Mouse (Mus musculus) forebrain, embryonic 16.5 days (tissue): ENCODE measurements around the gene Duox2. TPM values are rescaled to one million over a fixed set of nuclear protein-coding genes. Genes with fewer than 3 reads are reported as not detected.
A peak's percentile ranks its signal among the peaks of the same experiment; 100 is the strongest.

ENCODE experiments used
- ATAC-seq: fragments of 200-750 bp; cut with Nextera tagmentation; 2 replicates; pipeline ENCODE4 v1.8.0; 2017; ENCODE audit warnings: mild to moderate bottlenecking, moderate library complexity
- H3K27ac ChIP-seq: fragments of 300-500 bp; sonication (generic); 2 replicates; pipeline ENCODE4 v1.5.1; 2014; ENCODE audit warnings: low read length, control low read depth
- H3K27me3 ChIP-seq: fragments of 300-500 bp; sonication (generic); replicated peaks from 2 replicates; pipeline ENCODE4 v1.6.1; 2014; ENCODE audit warnings: low read length; ENCODE audit not compliant: control insufficient read depth, insufficient read depth
- H3K36me3 ChIP-seq: fragments of 300-500 bp; sonication (generic); 2 replicates; pipeline ENCODE4 v1.6.1; 2014; ENCODE audit not compliant: control insufficient read depth, insufficient read depth
- H3K4me1 ChIP-seq: fragments of 300-500 bp; sonication (generic); replicated peaks from 2 replicates; pipeline ENCODE4 v1.6.1; 2014; ENCODE audit warnings: low read length; ENCODE audit not compliant: control insufficient read depth, insufficient read depth
- H3K4me2 ChIP-seq: fragments of 300-500 bp; sonication (generic); 2 replicates; pipeline ENCODE4 v1.6.1; 2014; ENCODE audit warnings: mild to moderate bottlenecking, low read length, control low read depth
- H3K4me3 ChIP-seq: fragments of 300-500 bp; sonication (generic); replicated peaks from 2 replicates; pipeline ENCODE4 v1.5.1; 2014; ENCODE audit warnings: mild to moderate bottlenecking, low read length, control low read depth
- H3K9ac ChIP-seq: fragments of 300-500 bp; sonication (generic); replicated peaks from 2 replicates; pipeline ENCODE4 v1.6.1; 2014; ENCODE audit warnings: low read depth, low read length, control low read depth
- H3K9me3 ChIP-seq: fragments of 300-500 bp; sonication (generic); 2 replicates; pipeline ENCODE4 v1.6.1; 2016; ENCODE audit warnings: low read length; ENCODE audit not compliant: control insufficient read depth
- WGBS: fragments of 180-500 bp; shearing (Covaris S2); extraction: QIAGEN DNeasy Blood & Tissue Kit; methylation state at CpG from one replicate; pipeline ENCODE4 v1.1.7; 2014; 5-methylcytosine and 5-hydroxymethylcytosine counted together
- polyA plus RNA-seq: library from polyadenylated mRNA; unstranded; fragments of >200 nt; fragmentation: Nextera tagmentation; extraction: Ambion mirVana; gene quantifications from 2 replicates; pipeline ENCODE4 v1.2.1, GENCODE M21; 2015

Gene Duox2
- polyA plus RNA-seq, 1 experiment from 2014 or later: not detected

DNA sequence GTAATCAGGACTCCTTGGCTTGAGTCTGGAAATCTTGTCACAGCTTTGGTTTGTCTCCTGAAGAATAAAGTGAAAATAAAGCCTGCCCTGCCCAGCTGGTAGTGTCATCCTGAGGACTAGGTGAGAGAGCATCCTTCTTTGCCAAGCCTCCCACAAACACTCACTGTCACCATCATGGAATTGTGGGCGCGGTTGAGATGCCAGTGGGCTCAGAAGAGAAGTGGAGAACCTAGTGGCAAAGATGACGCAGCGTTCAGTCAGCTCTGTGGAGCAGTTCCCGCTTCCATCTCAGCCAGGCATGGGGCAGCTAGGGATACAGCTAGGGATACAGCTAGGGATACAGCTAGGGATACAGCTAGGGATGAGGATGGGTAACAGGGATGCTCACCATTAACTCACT, 42.3 kb downstream of the Duox2 start:
- Histone ChIP-seq H3K9me3 (no peaks in the 10 kb centered on the region), H3K4me2 (no peak overlapping the region), H3K4me3 (no peak overlapping the region), H3K36me3 (no peaks in the 10 kb centered on the region), H3K4me1 (no peaks in the 10 kb centered on the region), H3K27ac (no peak overlapping the region), H3K27me3 (no peaks in the 10 kb centered on the region), H3K9ac (no peak overlapping the region)
- WGBS: 94% methylated on average over 5 of the region's 5 CpGs
- ATAC-seq: no peak

DNA sequence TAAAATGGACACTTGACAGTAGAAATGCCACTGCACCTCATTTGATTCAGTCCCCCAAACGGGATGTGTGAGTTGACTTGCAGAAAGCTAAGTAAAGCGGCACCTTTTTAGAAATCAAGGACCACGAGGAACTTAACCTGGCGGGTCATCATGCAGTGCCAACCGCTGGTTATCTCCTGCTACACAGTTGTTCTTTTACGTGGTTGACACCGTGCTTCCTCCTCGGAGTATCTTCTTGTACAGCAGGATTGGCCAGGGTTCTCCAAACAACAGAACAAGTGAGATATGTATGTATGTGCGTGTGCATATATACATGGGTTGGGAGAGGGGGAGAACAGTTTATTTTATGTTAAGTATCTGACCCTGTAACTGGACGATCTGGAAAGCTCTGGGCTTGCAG, 50.5 kb downstream of the Duox2 start:
- no peak overlapping the region for H3K4me3 ChIP-seq
- ATAC-seq: no peak
- H3K9ac ChIP-seq: no peak overlapping the region
- H3K4me1 ChIP-seq: no peaks in the 10 kb centered on the region
- 88% methylated on average over 10 of the region's 10 CpGs for WGBS
- no peaks in the 10 kb centered on the region for H3K36me3 ChIP-seq
- no peak overlapping the region for H3K27ac ChIP-seq
- H3K9me3 ChIP-seq: no peaks in the 10 kb centered on the region
- no peaks in the 10 kb centered on the region for H3K27me3 ChIP-seq
- H3K4me2 ChIP-seq: no peak overlapping the region

GRCm38 (mm10) chr2:122243671-122244131, 54.5 kb downstream of the Duox2 start:
- no peak overlapping the region for H3K4me3 ChIP-seq
- H3K9me3 ChIP-seq: no peaks in the 10 kb centered on the region
- H3K4me2 ChIP-seq: no peak overlapping the region
- no peaks in the 10 kb centered on the region for H3K27me3 ChIP-seq
- H3K4me1 ChIP-seq: no peaks in the 10 kb centered on the region
- H3K9ac ChIP-seq: no peak overlapping the region
- ATAC-seq: peak; percentile 69
- H3K36me3 ChIP-seq: no peaks in the 10 kb centered on the region
- 2% methylated on average over 3 of the region's 3 CpGs for WGBS
- no peak overlapping the region for H3K27ac ChIP-seq

GRCm38 (mm10) chr2:122241935-122242334, 56.3 kb downstream of the Duox2 start:
- Histone ChIP-seq H3K4me3 (no peak overlapping the region), H3K9ac (no peak overlapping the region), H3K4me1 (no peaks in the 10 kb centered on the region), H3K36me3 (no peaks in the 10 kb centered on the region), H3K4me2 (no peak overlapping the region), H3K27me3 (no peaks in the 10 kb centered on the region), H3K27ac (no peak overlapping the region), H3K9me3 (no peaks in the 10 kb centered on the region)
- 64% methylated on average over 6 of the region's 6 CpGs for WGBS
- ATAC-seq: no peak

- H3K4me3 ChIP-seq: no peak overlapping the region
- H3K9me3 ChIP-seq: no peaks in the 10 kb centered on the region
- no peak overlapping the region for H3K9ac ChIP-seq
- H3K36me3 ChIP-seq: no peaks in the 10 kb centered on the region
- 91% methylated on average over 4 of the region's 4 CpGs for WGBS
- H3K4me2 ChIP-seq: no peak overlapping the region
- no peaks in the 10 kb centered on the region for H3K27me3 ChIP-seq
- ATAC-seq: no peak
- H3K4me1 ChIP-seq: no peaks in the 10 kb centered on the region
- H3K27ac ChIP-seq: no peak overlapping the region
Measured at GRCm38 (mm10) chr2:122241226-122241625, 57.0 kb downstream of the Duox2 start.

GRCm38 (mm10) chr2:122240735-122241134, 57.5 kb downstream of the Duox2 start:
- Histone ChIP-seq H3K27me3 (no peaks in the 10 kb centered on the region), H3K4me2 (no peak overlapping the region), H3K9ac (no peak overlapping the region), H3K4me3 (no peak overlapping the region), H3K36me3 (no peaks in the 10 kb centered on the region), H3K4me1 (no peaks in the 10 kb centered on the region), H3K9me3 (no peaks in the 10 kb centered on the region), H3K27ac (no peak overlapping the region)
- no peak for ATAC-seq

GRCm38 (mm10) chr2:122237891-122238470, 60.3 kb downstream of the Duox2 start:
- Histone ChIP-seq H3K27me3 (no peaks in the 10 kb centered on the region), H3K9ac (no peak overlapping the region), H3K4me3 (no peak overlapping the region), H3K36me3 (no peaks in the 10 kb centered on the region), H3K27ac (no peak overlapping the region), H3K4me1 (no peaks in the 10 kb centered on the region; the same call in 1 of the 2 replicates), H3K9me3 (no peaks in the 10 kb centered on the region), H3K4me2 (no peak overlapping the region)
- ATAC-seq: no peak
- 92% methylated on average over 2 of the region's 2 CpGs for WGBS

- no peaks in the 10 kb centered on the region for H3K36me3 ChIP-seq
- ATAC-seq: no peak
- no peak overlapping the region for H3K27ac ChIP-seq
- no peak overlapping the region for H3K4me2 ChIP-seq
- H3K9ac ChIP-seq: no peak overlapping the region
- H3K4me3 ChIP-seq: no peak overlapping the region
- H3K27me3 ChIP-seq: no peaks in the 10 kb centered on the region
- no peaks in the 10 kb centered on the region; the same call in 1 of the 2 replicates for H3K4me1 ChIP-seq
- no peaks in the 10 kb centered on the region for H3K9me3 ChIP-seq
Measured at GRCm38 (mm10) chr2:122236321-122236720, 61.9 kb downstream of the Duox2 start.

DNA sequence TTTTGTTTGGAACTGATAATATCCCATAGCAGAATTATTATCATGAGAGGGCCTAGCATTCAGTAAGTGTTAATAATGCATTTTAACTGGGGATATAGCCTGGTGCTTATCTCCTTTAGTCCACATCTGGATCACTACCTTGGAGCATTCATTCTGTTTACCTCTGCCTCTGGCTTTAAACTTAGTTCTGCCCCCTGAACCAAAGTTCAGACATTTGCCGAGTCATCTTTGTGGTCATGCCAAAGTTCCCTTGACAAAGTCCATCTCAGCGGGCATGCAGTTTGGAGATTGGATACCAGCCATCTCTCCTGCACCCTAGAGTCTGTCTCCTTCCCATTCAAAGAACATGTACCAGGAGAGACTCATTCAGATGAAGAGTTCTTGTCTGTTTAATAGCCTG, 62.8 kb downstream of the Duox2 start:
- no peaks in the 10 kb centered on the region for H3K36me3 ChIP-seq
- H3K4me3 ChIP-seq: peak overlapping the region; percentile 66; the same call in 1 of the 2 replicates
- no peak overlapping the region for H3K9ac ChIP-seq
- H3K27ac ChIP-seq: no peak overlapping the region
- no peaks in the 10 kb centered on the region for H3K27me3 ChIP-seq
- ATAC-seq: no peak
- no peaks in the 10 kb centered on the region for H3K9me3 ChIP-seq
- H3K4me1 ChIP-seq: no peaks in the 10 kb centered on the region; the same call in 1 of the 2 replicates
- WGBS: 73% methylated on average over 2 of the region's 2 CpGs
- H3K4me2 ChIP-seq: peak overlapping the region; percentile 76
